Mouse (Mus musculus) heart, postnatal 0 days (tissue): ENCODE measurements around the gene Phyh.

Experiments
- CTCF ChIP-seq: IDR thresholded peaks from 2 replicates; pipeline ENCODE4 v1.5.1; 2016; ENCODE audit warnings: antibody characterized with exemption, control low read depth, low read depth
- EP300 ChIP-seq: IDR thresholded peaks from 2 replicates; pipeline ENCODE4 v1.6.1; 2016; ENCODE audit warnings: antibody characterized with exemption, low read depth

GRCm38 (mm10) chr2:4881350-4882248 is 37.2 kb upstream of the Phyh start, which contains the start of gene Sephs1:
- TF ChIP-seq CTCF (no peak), EP300 (no peak)
